8 mouse cellular contexts compared by ENCODE assay signal in the genomic region with DNA sequence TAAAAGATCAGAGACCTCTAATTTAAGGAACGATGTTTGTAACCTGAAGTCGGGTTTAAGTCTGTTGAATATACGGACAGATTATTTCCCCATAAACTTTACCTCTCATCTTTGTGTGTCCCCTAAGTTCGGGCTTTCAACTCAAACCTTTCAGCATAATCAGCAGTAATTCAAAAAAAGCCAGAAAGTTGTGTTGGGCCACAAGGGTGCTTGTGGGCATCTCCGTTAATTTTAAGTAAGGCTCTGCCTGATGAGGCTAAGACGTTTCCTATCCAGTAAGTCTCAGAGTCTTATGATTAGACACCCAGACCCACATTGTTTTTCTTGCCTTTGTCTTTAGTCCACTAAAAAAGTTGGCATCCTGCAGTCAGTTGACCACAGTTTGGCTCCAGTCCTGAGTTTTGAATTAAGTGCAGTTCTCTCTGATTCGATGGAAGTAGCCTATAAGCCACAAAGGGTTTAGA. TPM values are rescaled to one million over a fixed set of nuclear protein-coding genes. Genes with fewer than 3 reads are reported as not detected.
DNase-seq lines count a peak whose midpoint lies in the region; ATAC-seq lines count a peak whose summit lies in the region.

No protein-coding gene starts in this region.

- peak; percentile 81 for DNase-seq in heart, adult 11 months
- no peak for DNase-seq in heart, postnatal 36 days
- DNase-seq in brain, adult 2 months (ENCODE audit: low read depth, low spot score), result peak; percentile 18
- no peak for DNase-seq in liver, embryonic 13.5 days
- peak; percentile 22 for DNase-seq in splenic B cell, adult 2 months (ENCODE audit: low read depth, low spot score)
- no peak for DNase-seq in frontal cortex, postnatal 14 days (ENCODE audit: low spot score in 2 of 2)
- DNase-seq in cerebellum, postnatal 36 days, result no peak

- peak overlapping the region; percentile 90 for H3K27ac ChIP-seq in heart, embryonic 15.5 days
- H3K27ac ChIP-seq in liver, embryonic 13.5 days, result peak overlapping the region; percentile 92

- intact Hi-C loops in heart, postnatal 36 days (cut with DNase I), result loop anchor here (5.0 to 10.0 kb wide), 4 partner anchors 84 to 927 kb away; a partner anchor contains a TSS

- no peaks in the 10 kb centered on the region for H3K27me3 ChIP-seq in heart, embryonic 15.5 days
- H3K27me3 ChIP-seq in liver, embryonic 13.5 days, result no peaks in the 10 kb centered on the region
- H3K27me3 ChIP-seq in splenic B cell, adult 2 months (ENCODE audit: control insufficient read depth, insufficient read depth, low read length, poor library complexity, severe bottlenecking), result no peaks in the 10 kb centered on the region

- peaks cover 30% of the 10 kb centered on the region for H3K4me1 ChIP-seq in heart, embryonic 15.5 days (replicated peaks)
- peaks cover 52% of the 10 kb centered on the region for H3K4me1 ChIP-seq in liver, embryonic 13.5 days (replicated peaks)

- no peaks in the 10 kb centered on the region for H3K36me3 ChIP-seq in heart, embryonic 15.5 days
- H3K36me3 ChIP-seq in liver, embryonic 13.5 days, result no peaks in the 10 kb centered on the region; the same call in 1 of the 2 replicates
- H3K36me3 ChIP-seq in splenic B cell, adult 2 months (ENCODE audit: control insufficient read depth, insufficient read depth, low read length, poor library complexity, severe bottlenecking), result no peaks in the 10 kb centered on the region

- ATAC-seq in heart, embryonic 15.5 days (replicated peaks; ENCODE audit: insufficient number of reproducible peaks, insufficient read depth, low FRiP score, low read depth), result no peak
- no peak for ATAC-seq in liver, embryonic 13.5 days (ENCODE audit: low read depth)

- WGBS in heart, embryonic 15.5 days, result 2% methylated on average over 7 of the region's 7 CpGs
- WGBS in liver, embryonic 13.5 days (ENCODE audit: insufficient replicate concordance), result 1% methylated on average over 7 of the region's 7 CpGs

- peak overlapping the region; percentile 90 for H3K4me2 ChIP-seq in heart, embryonic 15.5 days
- H3K4me2 ChIP-seq in liver, embryonic 13.5 days, result peak overlapping the region; percentile 90

- H3K4me3 ChIP-seq in heart, embryonic 15.5 days, result peak overlapping the region; percentile 97
- H3K4me3 ChIP-seq in liver, embryonic 13.5 days (replicated peaks), result peak overlapping the region; percentile 99

- H3K9me3 ChIP-seq in heart, embryonic 15.5 days (replicated peaks), result no peaks in the 10 kb centered on the region
- no peaks in the 10 kb centered on the region for H3K9me3 ChIP-seq in liver, embryonic 13.5 days (replicated peaks)

- H3K9ac ChIP-seq in heart, embryonic 15.5 days, result peak overlapping the region; percentile 99
- peak overlapping the region; percentile 99 for H3K9ac ChIP-seq in liver, embryonic 13.5 days

RNA-seq across cellular contexts. Expression of a gene that starts 1.2 kb away (rescaled TPM):
- total RNA-seq in heart, postnatal 36 days (2021), result 10 to 100 TPM; 21.8 to 25.0 TPM
- 37.7 and 45.1 TPM in 2 replicates for polyA plus RNA-seq in heart, embryonic 15.5 days (2015; fragmentation: Nextera tagmentation; extraction: Ambion mirVana)
- 30.5 and 31.3 TPM in 2 replicates for polyA plus RNA-seq in liver, embryonic 13.5 days (2015; fragmentation: Nextera tagmentation; extraction: Ambion mirVana)

RNA-seq across cellular contexts. Expression of a gene that starts 27.9 kb away (rescaled TPM):
- total RNA-seq in heart, postnatal 36 days (2021), result not detected
- polyA plus RNA-seq in heart, embryonic 15.5 days (2015; fragmentation: Nextera tagmentation; extraction: Ambion mirVana), result not detected in 2 replicates
- not detected in 2 replicates for polyA plus RNA-seq in liver, embryonic 13.5 days (2015; fragmentation: Nextera tagmentation; extraction: Ambion mirVana)

Comparison
In these comparisons a context has a peak if more than half of its experiments do, and no peak if none do; other contexts are left out.
1. DNase-seq: peak in heart, adult 11 months (single experiment), brain, adult 2 months (single experiment) and splenic B cell, adult 2 months (single experiment); none in heart, postnatal 36 days (0 of 2), liver, embryonic 13.5 days (single experiment), frontal cortex, postnatal 14 days (0 of 2) and cerebellum, postnatal 36 days (0 of 2).